Mouse (Mus musculus): ENCODE data around the gene Taar4. TPM values are rescaled to one million over a fixed set of nuclear protein-coding genes. Genes with fewer than 3 reads are reported as not detected.

Gene Taar4
- not detected in 2 replicates for total RNA-seq (2014; fragmentation: Nextera tagmentation)
- total RNA-seq (2017) = not detected in 2 replicates

GRCm38 (mm10) chr10:23960444-23960915 lies at the start of gene Taar4:
Taar4 (plus strand) TSS chr10:23960494.
- peak; percentile 94 for ATAC-seq (replicated peaks; ENCODE audit: poor library complexity, severe bottlenecking)

- no peak for ATAC-seq (replicated peaks; ENCODE audit: poor library complexity, severe bottlenecking)
Measured at GRCm38 (mm10) chr10:23920056-23920455, 40.2 kb upstream of the Taar4 start, which contains the start of gene Taar1. Taar1 (plus strand) TSS chr10:23920356.

- ATAC-seq (replicated peaks; ENCODE audit: poor library complexity, severe bottlenecking) = no peak
Measured at GRCm38 (mm10) chr10:23922468-23922867, 37.8 kb upstream of the Taar4 start.

- ATAC-seq (replicated peaks; ENCODE audit: poor library complexity, severe bottlenecking) = no peak
Measured at GRCm38 (mm10) chr10:23923941-23924340, 36.4 kb upstream of the Taar4 start.

- ATAC-seq (replicated peaks; ENCODE audit: poor library complexity, severe bottlenecking) = no peak
Measured at GRCm38 (mm10) chr10:23937613-23938012, 22.7 kb upstream of the Taar4 start.

GRCm38 (mm10) chr10:23938312-23938711 lies 22.0 kb upstream of the Taar4 start, which contains the start of gene Taar2:
Taar2 (plus strand) TSS chr10:23938572.
- no peak for ATAC-seq (replicated peaks; ENCODE audit: poor library complexity, severe bottlenecking)

- ATAC-seq (replicated peaks; ENCODE audit: poor library complexity, severe bottlenecking) = peak; percentile 72
Measured at GRCm38 (mm10) chr10:23942465-23942864, 17.8 kb upstream of the Taar4 start.

GRCm38 (mm10) chr10:23948026-23948425 lies 12.3 kb upstream of the Taar4 start:
- ATAC-seq (replicated peaks; ENCODE audit: poor library complexity, severe bottlenecking) = no peak

- ATAC-seq (replicated peaks; ENCODE audit: poor library complexity, severe bottlenecking) = no peak
Measured at GRCm38 (mm10) chr10:23949508-23950005, 10.7 kb upstream of the Taar4 start, which contains the start of gene Taar3. Taar3 (plus strand) TSS chr10:23949558.

- no peak for ATAC-seq (replicated peaks; ENCODE audit: poor library complexity, severe bottlenecking)
Measured at GRCm38 (mm10) chr10:23951714-23952113, 8.6 kb upstream of the Taar4 start.

GRCm38 (mm10) chr10:23959071-23959470 lies 1.2 kb upstream of the Taar4 start:
- no peak for ATAC-seq (replicated peaks; ENCODE audit: poor library complexity, severe bottlenecking)

- ATAC-seq (replicated peaks; ENCODE audit: poor library complexity, severe bottlenecking) = no peak
Measured at GRCm38 (mm10) chr10:23963444-23963843, 3.1 kb downstream of the Taar4 start.

- ATAC-seq (replicated peaks; ENCODE audit: poor library complexity, severe bottlenecking) = peak; percentile 56
Measured at GRCm38 (mm10) chr10:23964921-23965610, 4.8 kb downstream of the Taar4 start.

GRCm38 (mm10) chr10:23970656-23971165 lies 10.4 kb downstream of the Taar4 start, which contains the start of gene Taar5:
Taar5 (plus strand) TSS chr10:23970706.
- ATAC-seq (replicated peaks; ENCODE audit: poor library complexity, severe bottlenecking) = no peak

GRCm38 (mm10) chr10:23971256-23971655 lies 11.0 kb downstream of the Taar4 start:
- no peak for ATAC-seq (replicated peaks; ENCODE audit: poor library complexity, severe bottlenecking)

- no peak for ATAC-seq (replicated peaks; ENCODE audit: poor library complexity, severe bottlenecking)
Measured at GRCm38 (mm10) chr10:23977958-23978357, 17.7 kb downstream of the Taar4 start.

- ATAC-seq (replicated peaks; ENCODE audit: poor library complexity, severe bottlenecking) = peak; percentile 100
Measured at GRCm38 (mm10) chr10:23978901-23979705, 18.8 kb downstream of the Taar4 start.

GRCm38 (mm10) chr10:23985546-23985945 lies 25.3 kb downstream of the Taar4 start, which contains the start of gene Taar6:
Taar6 (minus strand) TSS chr10:23985646.
- no peak for ATAC-seq (replicated peaks; ENCODE audit: poor library complexity, severe bottlenecking)

- ATAC-seq (replicated peaks; ENCODE audit: poor library complexity, severe bottlenecking) = no peak
Measured at GRCm38 (mm10) chr10:23986419-23986818, 26.1 kb downstream of the Taar4 start.

- ATAC-seq (replicated peaks; ENCODE audit: poor library complexity, severe bottlenecking) = no peak
Measured at GRCm38 (mm10) chr10:23993381-23993780, 33.1 kb downstream of the Taar4 start, which contains the start of gene Taar7a. Taar7a (minus strand) TSS chr10:23993481.
